Mouse (Mus musculus) hindbrain, embryonic 15.5 days (tissue): ENCODE measurements at regions not wholly inside any gene's neighbourhood (a gene's known extent, or its start where the extent isn't known, plus 50 kb on each side); places are given as distances from the start of the nearest gene placed in this dataset.
A peak's percentile ranks its signal among the peaks of the same experiment; 100 is the strongest.

Source experiments
- ATAC-seq: fragments of 200-750 bp; cut with Nextera tagmentation; 2 replicates; pipeline ENCODE4 v1.8.0; 2017; ENCODE audit warnings: low read depth, moderate number of reproducible peaks, moderate TSS enrichment; ENCODE audit not compliant: low FRiP score
- H3K27ac ChIP-seq: fragments of 300-500 bp; sonication (generic); replicated peaks from 2 replicates; pipeline ENCODE4 v1.5.1; 2015; ENCODE audit warnings: mild to moderate bottlenecking, inconsistent platforms
- H3K27me3 ChIP-seq: fragments of 300-500 bp; sonication (generic); 2 replicates; pipeline ENCODE4 v1.6.1; 2015; ENCODE audit warnings: control low read depth, inconsistent platforms
- H3K36me3 ChIP-seq: fragments of 300-500 bp; sonication (generic); 2 replicates; pipeline ENCODE4 v1.6.1; 2015; ENCODE audit warnings: control low read depth, inconsistent platforms
- H3K4me1 ChIP-seq: fragments of 300-500 bp; sonication (generic); replicated peaks from 2 replicates; pipeline ENCODE4 v1.6.1; 2015; ENCODE audit warnings: control low read depth, inconsistent platforms
- H3K4me2 ChIP-seq: fragments of 300-500 bp; sonication (generic); 2 replicates; pipeline ENCODE4 v1.6.1; 2015; ENCODE audit warnings: moderate library complexity, mild to moderate bottlenecking, inconsistent platforms
- H3K4me3 ChIP-seq: fragments of 300-500 bp; sonication (generic); 2 replicates; pipeline ENCODE4 v1.5.1; 2015; ENCODE audit warnings: mild to moderate bottlenecking, inconsistent platforms
- H3K9ac ChIP-seq: fragments of 300-500 bp; sonication (generic); 2 replicates; pipeline ENCODE4 v1.6.1; 2015; ENCODE audit warnings: inconsistent platforms
- H3K9me3 ChIP-seq: fragments of 300-500 bp; sonication (generic); 2 replicates; pipeline ENCODE4 v1.6.1; 2016; ENCODE audit warnings: control low read depth, inconsistent platforms
- WGBS: fragments of 180-500 bp; shearing (Covaris S2); methylation state at CpG from one replicate; pipeline ENCODE4 v1.1.7; 2015; 5-methylcytosine and 5-hydroxymethylcytosine counted together

- Histone ChIP-seq H3K36me3 (no peaks in the 10 kb centered on the region), H3K4me2 (peak overlapping the region; percentile 66), H3K9me3 (0 out of 2 replicates have a peak, but pooled peaks cover 2% of the 10 kb centered on the region), H3K27me3 (no peaks in the 10 kb centered on the region), H3K4me1 (peaks cover 9% of the 10 kb centered on the region), H3K9ac (peak overlapping the region; percentile 31), H3K4me3 (peak overlapping the region; percentile 31), H3K27ac (no peak overlapping the region; the same call in 1 of the 2 replicates)
- 2% methylated on average over 17 of the region's 17 CpGs for WGBS
- ATAC-seq: peak; percentile 81
These were observed 155.7 kb downstream of the Gm9376 start for GRCm38 (mm10) chr14:118422351-118423001.

GRCm38 (mm10) chr14:118423269-118423668 lies 156.5 kb downstream of the Gm9376 start:
- Histone ChIP-seq H3K36me3 (no peaks in the 10 kb centered on the region), H3K27me3 (no peaks in the 10 kb centered on the region), H3K4me1 (peaks cover 9% of the 10 kb centered on the region), H3K9me3 (0 out of 2 replicates have a peak, but pooled peaks cover 2% of the 10 kb centered on the region), H3K9ac (no peak overlapping the region), H3K27ac (no peak overlapping the region), H3K4me3 (no peak overlapping the region), H3K4me2 (no peak overlapping the region)
- WGBS: 0% methylated on average over 8 of the region's 9 CpGs
- no peak for ATAC-seq

GRCm38 (mm10) chr14:118426562-118426961 lies 159.8 kb downstream of the Gm9376 start:
- Histone ChIP-seq H3K4me1 (peaks cover 9% of the 10 kb centered on the region), H3K27ac (no peak overlapping the region), H3K4me2 (no peak overlapping the region), H3K4me3 (no peak overlapping the region), H3K9ac (no peak overlapping the region), H3K9me3 (no peaks in the 10 kb centered on the region), H3K36me3 (no peaks in the 10 kb centered on the region), H3K27me3 (no peaks in the 10 kb centered on the region; the same call in 1 of the 2 replicates)
- no peak for ATAC-seq
- 85% methylated on average over 3 of the region's 3 CpGs for WGBS

GRCm38 (mm10) chr14:118430286-118430685 lies 163.5 kb downstream of the Gm9376 start:
- no peak for ATAC-seq
- 86% methylated on average over 4 of the region's 4 CpGs for WGBS
- Histone ChIP-seq H3K27me3 (peaks cover 15% of the 10 kb centered on the region), H3K4me2 (no peak overlapping the region), H3K4me3 (no peak overlapping the region), H3K27ac (no peak overlapping the region), H3K4me1 (no peaks in the 10 kb centered on the region), H3K9ac (no peak overlapping the region), H3K9me3 (no peaks in the 10 kb centered on the region), H3K36me3 (no peaks in the 10 kb centered on the region)

- Histone ChIP-seq H3K4me3 (no peak overlapping the region), H3K9ac (no peak overlapping the region), H3K9me3 (no peaks in the 10 kb centered on the region), H3K27me3 (peaks cover 15% of the 10 kb centered on the region), H3K4me1 (no peaks in the 10 kb centered on the region), H3K36me3 (no peaks in the 10 kb centered on the region), H3K4me2 (no peak overlapping the region), H3K27ac (no peak overlapping the region)
- 98% methylated on average over 1 of the region's 1 CpGs for WGBS
- ATAC-seq: no peak
These were observed 164.0 kb downstream of the Gm9376 start for GRCm38 (mm10) chr14:118430740-118431139.

- no peak overlapping the region for H3K9ac ChIP-seq
- ATAC-seq: no peak
- no peak overlapping the region for H3K27ac ChIP-seq
- H3K36me3 ChIP-seq: no peaks in the 10 kb centered on the region
- WGBS: 81% methylated on average over 6 of the region's 6 CpGs
- peaks cover 15% of the 10 kb centered on the region for H3K27me3 ChIP-seq
- no peaks in the 10 kb centered on the region for H3K9me3 ChIP-seq
- H3K4me1 ChIP-seq: no peaks in the 10 kb centered on the region; the same call in 1 of the 2 replicates
- H3K4me3 ChIP-seq: no peak overlapping the region
- H3K4me2 ChIP-seq: no peak overlapping the region
These were observed 164.6 kb downstream of the Gm9376 start for GRCm38 (mm10) chr14:118431241-118431882.
